Mouse (Mus musculus) limb, embryonic 13.5 days (tissue): ENCODE results near the gene Rad17. TPM values are rescaled to one million over a fixed set of nuclear protein-coding genes. Genes with fewer than 3 reads are reported as not detected.

ENCODE experiments used
- ATAC-seq: fragments of 200-750 bp; cut with Nextera tagmentation; 2 replicates; pipeline ENCODE4 v1.8.0; 2017; ENCODE audit warnings: low read depth, moderate number of reproducible peaks, moderate TSS enrichment; ENCODE audit not compliant: low FRiP score
- H3K27ac ChIP-seq: fragments of 300-500 bp; sonication (generic); 2 replicates; pipeline ENCODE4 v1.5.1; 2015; ENCODE audit warnings: inconsistent platforms, mild to moderate bottlenecking, moderate library complexity
- H3K27me3 ChIP-seq: fragments of 300-500 bp; sonication (generic); 2 replicates; pipeline ENCODE4 v1.6.1; 2015; ENCODE audit warnings: mild to moderate bottlenecking, inconsistent platforms
- H3K36me3 ChIP-seq: fragments of 300-500 bp; sonication (generic); 2 replicates; pipeline ENCODE4 v1.6.1; 2015; ENCODE audit warnings: inconsistent platforms, mild to moderate bottlenecking, moderate library complexity
- H3K4me1 ChIP-seq: fragments of 300-500 bp; sonication (generic); 2 replicates; pipeline ENCODE4 v1.6.1; 2015; ENCODE audit warnings: inconsistent platforms
- H3K4me2 ChIP-seq: fragments of 300-500 bp; sonication (generic); replicated peaks from 2 replicates; pipeline ENCODE4 v1.6.1; 2015; ENCODE audit warnings: inconsistent platforms, mild to moderate bottlenecking, moderate library complexity
- H3K4me3 ChIP-seq: fragments of 300-500 bp; sonication (generic); 2 replicates; pipeline ENCODE4 v1.5.1; 2015; ENCODE audit warnings: moderate library complexity, mild to moderate bottlenecking, inconsistent platforms
- H3K9ac ChIP-seq: fragments of 300-500 bp; sonication (generic); 2 replicates; pipeline ENCODE4 v1.6.1; 2015; ENCODE audit warnings: mild to moderate bottlenecking, inconsistent platforms
- H3K9me3 ChIP-seq: fragments of 300-500 bp; sonication (generic); 2 replicates; pipeline ENCODE4 v1.6.1; 2016; ENCODE audit warnings: inconsistent platforms
- WGBS: fragments of 180-500 bp; shearing (Covaris S2); methylation state at CpG from one replicate; pipeline ENCODE4 v1.1.7; 2015; 5-methylcytosine and 5-hydroxymethylcytosine counted together
- polyA plus RNA-seq: library from polyadenylated mRNA; unstranded; fragments of >200 nt; fragmentation: Nextera tagmentation; extraction: Ambion mirVana; gene quantifications from 2 replicates; pipeline ENCODE4 v1.2.1, GENCODE M21; 2015

Gene Rad17
- polyA plus RNA-seq, 1 experiment from 2014 or later, result 26.2 TPM

GRCm38 (mm10) chr13:100582144-100582543 lies 68.7 kb downstream of the Rad17 start:
- 42% methylated on average over 6 of the region's 6 CpGs for WGBS
- ATAC-seq, result no peak
- H3K4me2 ChIP-seq, result no peak overlapping the region
- H3K4me1 ChIP-seq, result peaks cover 5% of the 10 kb centered on the region; the same call in 1 of the 2 replicates
- H3K9me3 ChIP-seq, result no peaks in the 10 kb centered on the region
- H3K4me3 ChIP-seq, result no peak overlapping the region
- H3K9ac ChIP-seq, result no peak overlapping the region
- no peaks in the 10 kb centered on the region for H3K27me3 ChIP-seq
- no peak overlapping the region for H3K27ac ChIP-seq
- H3K36me3 ChIP-seq, result no peaks in the 10 kb centered on the region

GRCm38 (mm10) chr13:100581701-100582100 lies 69.2 kb downstream of the Rad17 start:
- peaks cover 5% of the 10 kb centered on the region; the same call in 1 of the 2 replicates for H3K4me1 ChIP-seq
- WGBS, result 20% methylated on average over 3 of the region's 3 CpGs
- no peak overlapping the region for H3K4me3 ChIP-seq
- no peaks in the 10 kb centered on the region for H3K36me3 ChIP-seq
- H3K27ac ChIP-seq, result no peak overlapping the region
- no peak overlapping the region for H3K9ac ChIP-seq
- no peak overlapping the region for H3K4me2 ChIP-seq
- H3K27me3 ChIP-seq, result no peaks in the 10 kb centered on the region
- no peaks in the 10 kb centered on the region for H3K9me3 ChIP-seq
- no peak for ATAC-seq

- Histone ChIP-seq H3K9me3 (no peaks in the 10 kb centered on the region), H3K27ac (no peak overlapping the region), H3K9ac (no peak overlapping the region), H3K36me3 (no peaks in the 10 kb centered on the region), H3K4me2 (no peak overlapping the region), H3K4me1 (peaks cover 5% of the 10 kb centered on the region; the same call in 1 of the 2 replicates), H3K27me3 (no peaks in the 10 kb centered on the region), H3K4me3 (no peak overlapping the region)
- ATAC-seq, result no peak
Observed at GRCm38 (mm10) chr13:100579951-100580350, 70.9 kb downstream of the Rad17 start.

- H3K27me3 ChIP-seq, result no peaks in the 10 kb centered on the region
- WGBS, result 66% methylated on average over 3 of the region's 3 CpGs
- ATAC-seq, result no peak
- H3K36me3 ChIP-seq, result no peaks in the 10 kb centered on the region
- no peak overlapping the region for H3K4me2 ChIP-seq
- H3K27ac ChIP-seq, result no peak overlapping the region
- no peak overlapping the region for H3K9ac ChIP-seq
- H3K9me3 ChIP-seq, result no peaks in the 10 kb centered on the region
- H3K4me1 ChIP-seq, result peaks cover 5% of the 10 kb centered on the region; the same call in 1 of the 2 replicates
- H3K4me3 ChIP-seq, result no peak overlapping the region
Observed at GRCm38 (mm10) chr13:100579220-100579619, 71.6 kb downstream of the Rad17 start.

GRCm38 (mm10) chr13:100575950-100576349 lies 74.9 kb downstream of the Rad17 start:
- H3K4me1 ChIP-seq, result no peaks in the 10 kb centered on the region
- no peaks in the 10 kb centered on the region for H3K36me3 ChIP-seq
- WGBS, result 64% methylated on average over 2 of the region's 2 CpGs
- no peaks in the 10 kb centered on the region for H3K27me3 ChIP-seq
- H3K9me3 ChIP-seq, result no peaks in the 10 kb centered on the region; the same call in 1 of the 2 replicates
- no peak for ATAC-seq
- H3K4me2 ChIP-seq, result no peak overlapping the region
- H3K4me3 ChIP-seq, result no peak overlapping the region
- no peak overlapping the region for H3K27ac ChIP-seq
- no peak overlapping the region for H3K9ac ChIP-seq

GRCm38 (mm10) chr13:100570713-100571112 lies 80.1 kb downstream of the Rad17 start:
- Histone ChIP-seq H3K27ac (no peak overlapping the region), H3K4me2 (no peak overlapping the region), H3K9ac (no peak overlapping the region), H3K9me3 (no peaks in the 10 kb centered on the region; the same call in 1 of the 2 replicates), H3K27me3 (no peaks in the 10 kb centered on the region), H3K36me3 (no peaks in the 10 kb centered on the region), H3K4me3 (no peak overlapping the region), H3K4me1 (no peaks in the 10 kb centered on the region)
- no peak for ATAC-seq
- WGBS, result 74% methylated on average over 2 of the region's 2 CpGs

GRCm38 (mm10) chr13:100568359-100568758 lies 82.5 kb downstream of the Rad17 start:
- WGBS, result 89% methylated on average over 1 of the region's 1 CpGs
- Histone ChIP-seq H3K4me3 (no peak overlapping the region), H3K9ac (no peak overlapping the region), H3K27ac (no peak overlapping the region), H3K27me3 (no peaks in the 10 kb centered on the region), H3K36me3 (no peaks in the 10 kb centered on the region), H3K4me1 (no peaks in the 10 kb centered on the region), H3K9me3 (no peaks in the 10 kb centered on the region), H3K4me2 (no peak overlapping the region)
- no peak for ATAC-seq

Other genes starting within 250 kb of the Rad17 start
- 0.04 TPM in 1 of 2 replicates, not detected in the other for gene Naip1, start 198.2 kb downstream of the Rad17 start, polyA plus RNA-seq
- 86.0 and 93.9 TPM in 2 replicates for gene Gtf2h2, start 158.5 kb downstream of the Rad17 start, polyA plus RNA-seq
- 3.8 TPM in 2 replicates for gene Ocln, start 98.3 kb downstream of the Rad17 start, polyA plus RNA-seq
- gene Marveld2, start 34.1 kb downstream of the Rad17 start, polyA plus RNA-seq, result 4.0 TPM in 2 replicates
- gene Ak6, start 72 bp downstream of the Rad17 start, polyA plus RNA-seq, result 282 and 298 TPM in 2 replicates
- 18.4 and 18.9 TPM in 2 replicates for gene Taf9, start 528 bp upstream of the Rad17 start, polyA plus RNA-seq
- 4.8 and 5.2 TPM in 2 replicates for gene Ccdc125, start 18.7 kb upstream of the Rad17 start, polyA plus RNA-seq
- 109 and 112 TPM in 2 replicates for gene Cdk7, start 79.9 kb upstream of the Rad17 start, polyA plus RNA-seq
- gene Mrps36, start 93.6 kb upstream of the Rad17 start, polyA plus RNA-seq, result 100.0 and 102 TPM in 2 replicates
- 40.2 and 40.7 TPM in 2 replicates for gene Cenph, start 124.8 kb upstream of the Rad17 start, polyA plus RNA-seq
- 241 and 246 TPM in 2 replicates for gene Ccnb1, start 135.5 kb upstream of the Rad17 start, polyA plus RNA-seq
- 54.1 and 57.2 TPM in 2 replicates for gene Slc30a5, start 182.4 kb upstream of the Rad17 start, polyA plus RNA-seq